Mouse (Mus musculus): ENCODE results near the gene Emc3. TPM values are rescaled to one million over a fixed set of nuclear protein-coding genes. Genes with fewer than 3 reads are reported as not detected.

Gene Emc3
- polyA plus RNA-seq (2012; rRNA removed): 82.0 and 83.3 TPM in 2 replicates

DNA sequence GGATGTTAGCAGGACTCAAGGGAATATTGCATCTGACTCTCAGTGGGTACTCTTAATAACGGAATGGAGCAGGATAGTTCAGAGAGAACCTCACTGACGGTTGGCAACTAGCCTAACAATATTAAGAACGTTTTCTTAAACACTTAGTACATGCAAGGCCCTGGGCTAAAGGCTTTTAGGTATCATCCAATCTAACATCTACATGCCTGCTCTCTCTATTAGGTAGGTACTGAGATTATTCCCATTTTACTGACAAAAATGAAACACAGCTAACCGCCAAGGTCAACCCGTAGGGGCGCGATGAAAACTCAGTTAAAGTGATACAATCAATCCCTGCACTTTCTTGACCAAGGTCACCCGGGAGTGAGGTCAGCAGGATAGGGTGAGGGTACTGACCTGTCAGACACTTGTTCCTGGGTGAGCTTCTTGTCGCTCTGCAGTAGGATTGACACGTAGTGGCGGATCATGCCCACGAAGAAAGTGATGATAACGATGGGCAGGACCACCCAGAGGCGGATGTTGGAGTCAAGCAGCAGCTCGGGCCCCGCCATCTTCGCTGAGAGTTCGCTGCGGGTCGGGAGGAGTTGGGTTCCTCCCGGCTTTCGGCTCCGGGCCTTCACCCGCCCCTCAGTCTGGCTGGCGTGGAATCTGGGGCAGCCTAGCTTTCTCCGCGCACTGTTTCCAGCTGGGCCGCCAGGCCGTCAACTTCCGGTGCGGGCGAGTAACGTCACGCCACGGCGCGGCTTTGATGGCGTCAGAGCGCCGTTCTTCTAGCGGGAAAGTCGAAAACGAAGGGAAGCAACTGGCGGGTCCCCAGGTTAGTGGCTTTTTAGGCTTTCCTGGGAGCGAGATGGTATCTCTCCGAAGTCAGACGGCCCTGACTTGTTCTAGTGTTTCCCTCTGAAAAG is at the start of gene Emc3, which contains the start of gene Fancd2:
Gene Emc3, minus strand, starts transcription at position 721 of the 908 bp plus-strand sequence.
Gene Fancd2, plus strand, starts transcription at position 751 of the 908 bp plus-strand sequence.
- peak; percentile 74 to 97 for DNase-seq (ENCODE audit: extremely low spot score in 1 of 2, low spot score in 1 of 2)

DNA sequence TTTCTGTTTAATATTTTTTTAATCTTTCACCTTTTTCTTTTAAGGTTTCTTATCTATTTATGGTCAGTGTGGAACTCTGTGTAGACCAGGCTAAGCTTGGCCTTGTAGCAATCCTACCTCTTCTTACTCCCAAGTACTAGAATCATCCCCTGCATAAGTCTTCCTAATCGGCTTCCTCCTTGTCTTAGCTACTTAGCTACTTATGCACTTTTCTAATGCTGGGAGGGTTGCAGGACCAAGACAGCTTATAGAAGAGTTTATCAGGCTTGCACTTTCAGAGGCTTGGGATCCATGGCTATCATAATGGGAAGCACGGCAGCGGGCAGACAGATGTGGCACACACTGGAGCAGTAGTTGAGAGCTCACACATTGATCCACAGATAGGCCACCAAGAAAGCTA is 47.9 kb upstream of the Emc3 start:
- DNase-seq (ENCODE audit: extremely low spot score in 1 of 2, low spot score in 1 of 2): no peak

DNA sequence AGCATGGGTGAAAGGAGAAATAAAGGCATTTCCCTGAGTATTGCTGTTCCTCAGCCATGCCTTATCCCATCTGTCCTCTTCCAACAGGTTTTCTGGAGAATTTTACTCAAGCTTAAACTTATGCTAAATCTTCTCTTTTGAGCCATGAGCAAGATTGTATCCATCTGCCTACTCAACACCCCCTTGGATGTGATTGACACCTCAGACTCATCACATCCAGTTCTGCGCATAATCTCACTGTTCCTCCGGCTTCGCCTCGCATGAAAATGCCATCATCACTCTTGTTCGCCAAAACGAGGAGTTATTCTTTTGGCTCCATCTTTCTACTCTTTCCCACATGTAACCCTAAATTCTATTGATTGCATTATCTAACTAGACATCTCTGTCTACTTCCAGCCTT is 44.6 kb upstream of the Emc3 start:
- DNase-seq (ENCODE audit: extremely low spot score in 1 of 2, low spot score in 1 of 2): peak; percentile 78 to 81

DNA sequence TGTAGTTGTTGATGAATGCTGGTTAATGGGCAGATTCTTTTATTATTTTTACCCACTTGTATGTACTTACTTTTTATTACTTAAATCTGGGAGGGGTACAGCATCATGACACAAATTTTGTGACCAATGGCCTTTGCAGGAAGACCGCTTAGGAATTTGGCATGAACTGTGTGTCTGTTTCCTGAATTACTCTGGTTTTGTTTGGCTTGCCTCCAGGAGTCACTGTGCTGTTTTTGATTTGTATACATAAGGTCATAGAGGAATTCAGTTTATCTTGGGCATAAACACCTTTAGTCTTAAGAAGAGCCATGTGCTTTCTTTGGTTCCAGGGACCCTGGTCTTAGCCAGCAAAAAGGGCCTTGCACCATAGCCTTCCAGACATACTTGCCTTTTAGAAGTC is 33.1 kb upstream of the Emc3 start:
- DNase-seq (ENCODE audit: extremely low spot score in 1 of 2, low spot score in 1 of 2): no peak

DNA sequence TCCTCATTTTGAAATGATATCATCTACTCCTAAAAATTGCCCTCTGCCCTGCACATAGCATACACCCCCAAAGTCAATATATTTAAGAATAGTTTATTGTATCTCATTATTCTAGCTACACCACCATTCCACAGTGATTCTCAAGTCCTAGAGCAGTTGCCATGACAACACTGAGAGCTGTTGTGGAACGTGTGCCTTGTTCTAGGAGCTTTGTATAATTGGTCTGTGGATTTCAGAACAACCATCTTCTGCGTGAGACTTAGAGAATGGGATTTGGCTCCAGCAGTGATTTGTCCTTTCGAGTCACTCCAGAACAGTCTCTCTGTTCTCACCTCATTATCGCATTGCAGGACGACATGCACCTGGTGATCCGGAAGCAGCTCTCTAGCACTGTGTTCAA is 28.3 kb upstream of the Emc3 start:
- DNase-seq (ENCODE audit: extremely low spot score in 1 of 2, low spot score in 1 of 2): peak in 1 of 2 experiments; percentile 37

DNA sequence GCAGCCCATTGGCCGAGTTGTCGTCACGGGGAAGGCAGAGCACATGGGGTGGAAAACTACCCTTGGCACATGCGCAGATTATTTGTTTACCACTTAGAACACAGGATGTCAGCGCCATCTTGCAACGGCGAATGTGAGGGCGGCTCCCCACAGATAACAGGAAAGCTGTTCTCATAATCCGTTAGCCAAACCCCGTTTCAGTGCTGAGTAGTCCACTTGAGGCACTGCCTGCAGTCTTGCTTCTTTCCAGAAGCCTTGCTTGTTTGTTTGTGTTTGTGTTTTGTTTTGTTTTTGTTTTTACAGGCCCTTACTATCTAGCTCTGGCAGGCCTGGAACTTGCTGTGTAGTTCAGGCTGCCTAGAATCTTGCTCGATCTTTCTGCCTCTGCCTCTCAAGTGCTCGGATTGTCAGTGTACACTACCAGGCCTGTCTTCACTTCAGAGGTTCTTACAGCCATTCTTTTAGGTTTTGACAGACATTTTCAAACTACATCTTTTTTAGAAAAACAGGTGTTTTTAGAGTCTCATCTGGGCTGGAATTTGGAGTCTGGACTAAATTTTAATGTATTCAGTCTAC is 12.5 kb upstream of the Emc3 start:
- DNase-seq (ENCODE audit: extremely low spot score in 1 of 2, low spot score in 1 of 2): no peak

DNA sequence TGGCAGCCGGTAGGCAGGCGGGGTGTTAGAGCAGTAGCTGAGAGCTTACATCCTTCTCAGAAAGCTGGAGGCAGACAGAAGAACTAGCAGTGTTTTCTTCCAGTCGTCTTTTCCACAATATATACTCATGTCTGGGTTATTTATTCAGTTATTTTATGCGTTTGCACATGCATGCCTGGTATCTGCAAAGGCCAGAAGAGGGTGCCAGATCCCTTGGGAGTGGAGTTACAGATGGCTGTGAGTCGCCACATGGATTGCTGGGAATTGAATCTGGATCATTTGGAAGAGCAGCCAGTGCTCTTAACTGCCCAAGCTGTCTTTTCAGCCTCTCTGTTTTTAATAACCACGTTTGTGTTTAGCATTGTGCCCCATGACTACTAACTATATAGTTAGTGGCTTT is 10.2 kb upstream of the Emc3 start:
- DNase-seq (ENCODE audit: extremely low spot score in 1 of 2, low spot score in 1 of 2): no peak

DNA sequence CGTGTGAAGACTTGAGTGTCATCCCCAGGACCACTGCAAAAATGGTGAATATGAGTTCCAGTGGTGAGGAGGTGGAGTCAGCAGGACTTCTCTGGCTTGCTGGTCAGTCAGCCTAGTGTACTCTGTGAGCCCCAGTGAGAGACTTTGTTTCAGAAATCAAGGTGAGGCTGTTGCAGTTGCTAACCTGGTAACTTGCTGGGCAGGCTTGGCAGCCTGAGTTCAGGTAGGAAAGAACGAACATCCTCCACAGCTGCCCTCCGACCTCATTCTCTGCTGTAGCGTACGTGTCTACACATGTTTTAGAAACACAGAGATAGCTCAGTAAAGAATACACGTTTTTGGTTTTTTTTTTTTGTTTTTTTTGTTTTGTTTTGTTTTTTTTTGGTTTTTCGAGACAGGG is 3.4 kb upstream of the Emc3 start:
- no peak for DNase-seq (ENCODE audit: extremely low spot score in 1 of 2, low spot score in 1 of 2)

DNA sequence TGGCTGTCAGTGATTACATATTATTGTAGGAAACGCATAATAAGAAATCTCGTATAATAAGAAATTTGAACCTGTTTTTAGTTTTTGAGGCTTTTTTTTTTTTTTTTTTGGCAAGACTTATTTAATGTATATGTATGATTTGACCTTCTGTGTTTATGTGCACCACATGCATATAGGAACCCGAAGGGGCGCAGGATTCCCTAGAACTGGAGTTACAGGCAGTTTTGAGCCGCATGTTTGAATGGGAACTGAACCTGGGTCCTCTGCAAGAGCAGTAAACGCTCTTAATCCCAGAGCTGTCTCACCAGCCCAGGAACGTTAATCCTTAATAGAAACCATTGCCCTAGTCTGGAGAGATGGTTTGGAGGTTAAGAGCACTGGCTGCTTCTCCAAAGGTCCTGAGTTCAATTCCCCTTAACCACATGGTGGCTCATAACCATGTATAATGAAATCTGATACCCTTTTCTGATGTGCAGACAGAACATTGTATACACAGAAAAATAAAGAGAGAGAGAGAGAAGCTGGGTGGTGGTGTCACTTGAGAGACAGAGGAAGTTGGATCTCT is 470 bp upstream of the Emc3 start:
- no peak for DNase-seq (ENCODE audit: extremely low spot score in 1 of 2, low spot score in 1 of 2)

DNA sequence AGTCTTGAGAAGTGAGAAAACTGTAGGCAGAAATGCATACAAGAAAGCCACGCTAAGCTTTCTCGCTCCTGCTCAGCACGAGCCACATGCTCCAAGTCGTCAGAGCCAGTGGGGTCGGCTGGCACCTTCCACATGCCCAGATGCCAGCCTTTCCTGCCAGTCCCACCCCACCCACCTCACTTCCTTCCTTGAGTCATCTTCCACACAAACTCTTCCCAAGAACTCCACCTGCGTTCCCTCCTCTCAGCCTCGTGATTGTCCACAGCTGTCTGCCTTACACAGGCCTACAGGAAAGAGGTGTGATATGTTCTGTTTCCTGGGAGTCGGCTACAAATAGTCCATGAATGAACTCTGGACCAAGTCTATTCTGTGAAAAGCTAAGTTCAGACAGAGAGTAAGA is 8.0 kb downstream of the Emc3 start:
- DNase-seq (ENCODE audit: extremely low spot score in 1 of 2, low spot score in 1 of 2): peak in 1 of 2 experiments; percentile 74

DNA sequence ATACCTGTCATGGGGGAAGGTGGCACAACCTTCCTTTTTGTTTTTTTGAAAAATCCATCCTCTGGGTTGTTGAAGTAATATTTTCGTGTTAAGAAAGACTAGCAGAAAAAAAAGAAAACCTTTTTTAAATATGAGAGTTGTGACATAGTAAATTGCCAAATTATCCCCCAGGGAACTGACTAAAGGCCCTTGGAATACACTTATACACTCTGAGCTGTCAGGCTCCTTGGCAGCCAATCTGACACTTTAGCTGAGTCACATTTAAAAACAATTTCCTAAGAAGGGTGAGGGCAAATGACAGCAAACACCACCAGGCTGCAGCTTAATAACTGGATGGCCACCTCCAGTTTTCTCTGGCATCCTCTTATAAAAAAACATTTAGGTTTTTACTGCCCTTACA is 9.1 kb downstream of the Emc3 start:
- DNase-seq (ENCODE audit: extremely low spot score in 1 of 2, low spot score in 1 of 2): no peak

DNA sequence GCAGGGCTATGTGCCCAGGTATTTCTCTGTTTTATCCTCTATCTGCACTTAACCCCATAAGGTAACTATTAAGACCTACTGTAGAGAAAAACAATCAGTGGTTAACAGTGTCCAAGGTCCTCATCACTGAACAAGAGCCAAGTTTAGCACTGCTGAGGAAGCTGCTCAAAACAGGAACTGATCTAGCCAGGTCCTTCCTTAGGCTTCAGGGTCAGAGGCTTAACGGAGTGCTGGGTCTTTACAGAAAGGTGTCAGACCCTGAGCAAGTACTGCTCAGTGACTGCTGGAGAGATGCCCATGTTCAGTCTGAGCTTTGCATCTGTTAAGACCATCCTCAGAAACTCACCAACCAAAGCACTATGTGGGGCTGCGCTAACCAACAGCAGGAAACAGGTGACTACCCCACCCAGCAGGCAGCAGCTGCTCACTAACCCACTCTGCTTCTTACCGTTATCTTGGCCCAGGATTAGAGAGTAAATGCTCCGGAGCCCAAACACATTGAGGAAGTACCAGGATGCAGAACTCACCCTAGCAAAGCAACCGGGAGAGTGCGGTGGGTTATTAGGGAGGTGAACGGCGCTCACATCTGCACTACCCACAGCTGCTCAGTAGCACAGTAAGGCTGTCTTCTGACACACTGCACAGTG is 13.9 kb downstream of the Emc3 start:
- DNase-seq (ENCODE audit: extremely low spot score in 1 of 2, low spot score in 1 of 2): no peak

DNA sequence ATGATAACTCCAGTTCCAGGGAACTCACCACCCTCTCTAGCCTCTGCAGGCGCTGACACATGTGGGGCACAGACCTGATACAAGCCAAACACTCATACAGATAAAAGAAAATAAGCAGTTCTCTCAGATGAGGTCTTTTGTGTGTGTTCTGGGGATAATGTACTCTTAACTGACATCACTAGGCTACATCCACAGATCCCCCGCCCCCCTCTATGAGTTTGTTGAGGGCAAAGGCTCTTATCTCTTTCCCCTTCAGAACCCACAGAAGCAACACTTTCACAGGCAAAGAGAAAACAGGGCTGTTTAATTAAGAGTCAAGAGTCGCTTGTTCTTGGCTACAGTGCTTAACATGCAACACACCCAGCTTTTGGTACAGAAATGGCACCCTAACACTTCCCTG is 16.9 kb downstream of the Emc3 start:
- no peak for DNase-seq (ENCODE audit: extremely low spot score in 1 of 2, low spot score in 1 of 2)

DNA sequence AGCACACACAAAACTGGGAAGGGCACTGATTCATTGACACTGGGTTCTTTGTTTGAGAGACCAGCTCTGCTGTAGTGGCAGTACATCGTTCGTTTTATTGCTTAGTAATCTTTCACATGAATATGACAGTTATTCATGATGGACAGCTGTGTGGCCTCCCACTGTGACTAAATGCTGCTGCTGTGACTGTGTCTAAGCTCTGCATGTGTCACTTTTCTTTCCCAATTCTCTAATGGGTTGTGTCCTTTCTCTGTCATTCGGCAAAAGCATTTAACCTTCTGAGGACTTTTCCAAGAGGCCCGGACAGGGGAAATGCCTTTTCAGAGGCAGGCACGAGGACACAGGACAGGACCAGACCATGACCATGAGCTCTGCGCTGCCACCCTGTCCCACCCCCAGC is 17.5 kb downstream of the Emc3 start:
- no peak for DNase-seq (ENCODE audit: extremely low spot score in 1 of 2, low spot score in 1 of 2)

DNA sequence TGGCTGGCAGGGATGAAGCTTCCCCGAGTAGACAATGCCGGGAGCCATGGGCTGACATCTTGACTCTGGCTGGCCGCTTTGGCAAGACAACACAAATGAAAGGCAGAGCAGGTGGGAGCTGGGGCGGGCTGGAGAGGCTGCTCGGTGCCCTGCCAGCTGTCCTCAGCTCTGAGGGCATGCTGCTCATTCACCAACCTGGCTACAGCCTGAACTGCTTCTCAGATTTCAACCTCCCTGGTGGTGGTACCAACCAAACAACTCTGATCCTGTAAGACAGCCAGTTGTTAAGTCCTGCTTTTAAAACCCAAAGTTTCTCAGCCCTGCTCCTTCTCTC is 22.5 kb downstream of the Emc3 start:
- no peak for DNase-seq (ENCODE audit: extremely low spot score in 1 of 2, low spot score in 1 of 2)

DNA sequence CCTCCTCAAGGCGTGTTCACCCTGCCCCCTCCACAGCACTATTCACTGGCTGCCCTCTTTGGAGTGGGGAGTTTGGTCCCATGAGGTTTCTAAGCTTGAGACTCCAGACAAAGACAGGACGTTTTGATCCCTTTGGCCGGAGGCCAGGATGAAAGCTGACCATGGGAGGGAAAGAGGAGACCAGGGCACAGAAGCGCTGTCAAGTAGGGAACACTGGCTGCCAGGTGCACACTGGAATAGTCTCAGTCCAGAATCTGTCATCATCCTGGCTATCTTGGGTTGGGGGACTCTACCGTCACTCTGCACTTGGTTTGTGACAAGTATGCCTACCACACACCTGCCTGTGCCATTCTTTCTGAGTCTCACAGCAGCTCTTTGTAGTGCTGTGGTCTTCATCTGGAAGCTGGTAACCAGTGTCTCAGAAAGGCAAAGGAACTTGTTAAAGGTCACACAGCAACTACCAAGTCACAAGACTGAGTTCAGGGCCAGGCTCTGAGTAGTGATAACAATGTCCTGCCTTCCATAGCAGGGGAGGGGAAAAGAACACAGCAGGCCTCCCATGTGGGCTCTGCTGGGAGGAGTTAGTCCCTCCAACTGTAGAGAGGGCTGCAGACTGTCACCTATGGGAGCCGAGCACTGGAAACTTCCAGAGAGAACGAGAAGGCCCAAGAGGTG is 23.0 kb downstream of the Emc3 start:
- no peak for DNase-seq (ENCODE audit: extremely low spot score in 1 of 2, low spot score in 1 of 2)

DNA sequence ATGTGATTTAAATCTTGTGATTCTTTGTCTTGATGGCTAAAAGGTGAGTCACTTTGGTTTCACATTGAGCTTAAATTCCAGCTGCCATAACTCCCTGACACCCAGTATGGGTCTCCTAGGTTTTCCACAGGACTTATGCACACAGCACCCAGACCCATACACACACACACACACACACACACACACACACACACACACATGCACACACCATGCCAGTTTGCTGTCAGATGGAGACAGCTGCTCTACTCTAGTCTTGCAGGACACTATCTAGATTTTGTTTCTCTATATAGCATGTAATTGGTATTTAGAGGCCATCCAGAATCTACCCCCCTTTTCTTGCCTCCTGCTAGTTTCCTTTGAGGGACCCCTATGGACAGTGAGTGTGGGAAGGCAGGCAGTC is 24.3 kb downstream of the Emc3 start:
- DNase-seq (ENCODE audit: extremely low spot score in 1 of 2, low spot score in 1 of 2): no peak

DNA sequence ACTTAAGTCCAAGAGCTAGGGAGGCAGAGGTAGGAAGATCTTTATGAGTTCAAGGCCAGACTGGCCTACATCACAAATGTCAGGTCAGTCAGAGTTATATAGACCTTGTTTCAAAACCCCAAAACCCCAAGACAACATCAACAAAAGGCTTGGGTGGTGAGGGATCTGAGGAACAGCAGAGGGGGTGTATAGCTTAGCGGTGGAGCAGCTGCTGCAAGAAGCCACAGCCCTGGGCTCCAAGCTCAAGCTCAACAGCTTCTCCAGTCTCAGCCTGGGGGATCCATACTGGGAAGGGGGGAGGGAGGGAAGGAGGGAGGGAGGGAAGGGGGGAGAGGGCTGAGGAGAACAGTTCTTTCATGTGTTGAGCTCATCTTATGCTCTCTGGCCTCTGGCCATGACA is 25.8 kb downstream of the Emc3 start:
- no peak for DNase-seq (ENCODE audit: extremely low spot score in 1 of 2, low spot score in 1 of 2)

DNA sequence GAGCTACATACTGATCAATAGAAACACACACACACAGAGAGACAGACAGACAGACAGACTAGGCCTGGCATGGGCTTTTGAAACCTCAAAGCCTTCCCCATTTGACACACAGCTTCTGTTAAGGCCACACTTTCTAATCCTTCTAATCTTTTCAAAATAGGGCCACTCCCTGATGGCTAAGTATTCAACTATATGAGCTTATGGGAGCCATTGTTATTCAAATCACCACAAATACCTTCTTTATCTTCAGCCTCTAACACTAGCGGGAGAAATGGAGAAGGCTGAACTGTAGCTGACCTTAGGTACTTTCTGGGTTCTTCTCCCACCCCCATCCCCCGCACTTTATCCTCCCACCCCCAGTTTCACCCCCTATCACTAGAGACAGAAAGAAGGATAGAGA is 28.7 kb downstream of the Emc3 start:
- no peak for DNase-seq (ENCODE audit: extremely low spot score in 1 of 2, low spot score in 1 of 2)

DNA sequence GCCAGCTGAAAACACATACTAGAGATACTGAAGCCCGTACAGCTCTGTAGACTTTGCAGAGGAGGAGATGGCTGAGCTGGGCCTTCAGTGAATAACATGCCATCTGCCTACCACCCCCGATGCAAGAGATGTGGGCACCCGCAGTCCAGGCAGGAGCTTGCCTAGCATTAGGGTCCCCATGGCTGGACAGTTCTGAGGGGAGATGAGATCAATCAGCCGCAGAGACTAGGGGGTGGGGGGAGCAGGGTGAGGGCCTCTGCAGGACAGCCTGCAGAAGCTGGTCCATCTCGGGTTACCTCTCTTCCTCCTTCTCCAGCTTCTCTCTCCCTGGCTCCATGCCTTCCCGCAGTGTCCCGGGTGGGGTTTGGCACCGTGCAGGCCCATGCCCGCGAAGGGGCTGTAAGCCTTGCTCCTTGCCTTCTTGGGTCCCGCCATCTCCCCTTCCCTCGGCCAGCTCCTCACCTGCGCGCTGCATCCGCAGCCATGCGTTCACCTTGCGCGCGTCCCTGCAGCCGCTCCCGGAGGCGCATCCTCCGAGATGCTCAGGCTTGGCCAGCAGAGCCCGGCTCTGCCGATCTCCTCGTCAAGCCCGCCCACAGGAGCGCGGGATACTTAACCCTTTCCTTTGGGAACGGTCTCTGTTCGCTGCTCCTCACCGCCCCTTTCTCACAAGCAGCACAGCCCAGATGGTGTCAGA is 29.9 kb downstream of the Emc3 start, which contains the start of gene Prrt3:
Gene Prrt3, minus strand, starts transcription at position 544 of the 697 bp plus-strand sequence.
- DNase-seq (ENCODE audit: extremely low spot score in 1 of 2, low spot score in 1 of 2): peak in 1 of 2 experiments; percentile 81

Measured in frontal cortex, adult 2 months (tissue).